Mouse (Mus musculus): ENCODE results near the gene Trim46.

Trim46 gene

GRCm38 (mm10) chr3:89271760-89272159, 25.7 kb upstream of the Trim46 start:
- in situ Hi-C loops (cut with MboI, MseI) = no loop called here

DNA sequence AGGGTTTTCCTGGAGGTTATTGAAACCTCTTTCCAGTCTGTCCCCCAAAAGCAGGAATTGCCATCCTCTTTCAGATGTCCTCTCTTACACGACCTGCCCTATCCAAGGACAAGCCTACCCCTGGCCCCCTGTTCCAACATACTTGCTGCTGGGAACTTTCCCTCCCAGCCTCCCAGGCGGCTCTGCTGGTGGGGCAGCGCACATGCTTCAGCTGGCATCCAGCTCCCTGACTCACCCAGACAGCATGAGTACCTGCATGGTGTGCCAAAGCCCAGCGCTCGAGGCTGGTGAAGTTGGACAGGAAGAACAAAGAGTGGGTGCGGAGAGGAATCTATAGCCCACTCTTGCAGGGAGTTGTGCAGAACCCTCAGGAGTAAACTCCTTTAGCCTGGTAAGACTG, 24.8 kb upstream of the Trim46 start:
- in situ Hi-C loops (cut with MboI, MseI) = no loop called here

DNA sequence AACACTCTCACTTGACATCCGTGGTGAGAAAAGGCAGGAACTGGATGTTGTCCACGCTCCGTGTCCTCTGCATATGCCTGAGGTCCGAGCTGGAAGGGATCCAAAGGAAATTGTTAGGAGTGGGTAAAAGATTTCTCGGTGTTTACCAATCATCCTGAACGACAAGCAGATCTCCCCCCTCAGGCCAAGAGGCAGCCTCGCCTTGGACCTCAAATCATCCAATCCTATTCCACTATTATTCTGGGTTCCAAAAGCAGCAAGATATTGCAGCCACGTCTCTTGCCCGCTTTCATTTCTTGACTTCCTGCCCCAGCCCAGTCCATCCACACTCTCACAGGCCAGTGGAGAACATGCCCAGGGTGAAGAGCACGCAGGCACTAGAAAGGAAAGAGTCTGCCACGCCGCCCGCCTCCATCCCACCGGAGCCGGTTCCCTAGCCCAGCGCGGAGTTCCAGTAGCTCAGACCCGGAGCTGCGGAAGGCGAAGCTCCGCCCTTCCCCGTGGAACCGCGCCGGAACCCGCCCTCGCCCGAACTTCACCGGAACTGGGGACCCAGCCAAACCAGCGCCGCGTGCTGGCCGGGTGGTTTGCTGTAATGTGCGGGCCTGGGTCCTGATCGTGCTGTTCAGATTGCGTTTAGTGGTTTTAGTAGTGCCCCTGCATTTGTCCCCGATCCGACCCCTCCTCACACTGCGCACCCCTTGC, 24.1 kb upstream of the Trim46 start, which contains the start of gene Slc50a1:
TSS of gene Slc50a1 (minus strand) at position 520 of the 705 bp plus-strand sequence.
- in situ Hi-C loops (cut with MboI, MseI) = no loop called here

DNA sequence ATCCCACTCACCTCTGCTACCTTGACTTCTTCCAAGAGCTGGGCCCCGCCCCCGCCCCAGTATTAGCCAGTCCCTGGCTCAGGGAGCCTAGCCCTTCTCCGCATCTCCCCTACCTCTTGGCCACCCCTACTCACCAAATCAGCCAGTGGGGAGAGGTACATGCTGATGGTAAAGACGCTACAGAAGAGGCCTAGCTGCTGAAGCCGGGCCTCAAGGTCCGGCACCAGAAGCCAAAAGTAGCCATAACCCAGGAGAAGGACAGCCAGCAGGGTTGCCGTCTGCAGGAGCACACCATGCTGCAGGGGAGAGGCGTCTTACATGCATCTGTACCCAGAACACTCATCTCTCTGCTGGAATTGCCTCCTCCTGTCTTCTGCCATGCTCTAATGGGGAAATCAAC, 22.8 kb upstream of the Trim46 start:
- in situ Hi-C loops (cut with MboI, MseI) = no loop called here

GRCm38 (mm10) chr3:89266439-89266893, 20.4 kb upstream of the Trim46 start:
- in situ Hi-C loops (cut with MboI, MseI) = no loop called here

DNA sequence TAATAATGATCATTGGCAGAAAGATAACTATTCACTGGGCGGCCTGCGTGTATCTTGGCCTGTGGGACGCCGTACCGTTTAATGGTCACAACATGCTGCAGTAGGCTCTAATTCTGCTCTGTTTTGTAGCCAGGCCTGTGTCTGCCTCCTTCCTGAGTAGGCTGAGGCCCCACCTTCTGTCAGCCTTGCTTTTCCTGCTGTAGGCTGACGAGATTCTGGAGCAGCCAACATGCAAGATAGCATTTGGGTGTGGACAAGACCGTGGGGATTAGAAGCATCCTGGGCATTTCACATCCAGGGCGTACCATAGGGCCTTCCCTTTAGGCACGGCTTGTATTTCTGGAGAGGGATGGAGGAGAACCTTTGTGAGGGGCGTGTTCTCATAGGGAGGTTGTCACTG, 16.3 kb upstream of the Trim46 start:
- in situ Hi-C loops (cut with MboI, MseI) = no loop called here

- in situ Hi-C loops (cut with MboI, MseI) = no loop called here
Measured at GRCm38 (mm10) chr3:89260211-89260610, 14.1 kb upstream of the Trim46 start.

DNA sequence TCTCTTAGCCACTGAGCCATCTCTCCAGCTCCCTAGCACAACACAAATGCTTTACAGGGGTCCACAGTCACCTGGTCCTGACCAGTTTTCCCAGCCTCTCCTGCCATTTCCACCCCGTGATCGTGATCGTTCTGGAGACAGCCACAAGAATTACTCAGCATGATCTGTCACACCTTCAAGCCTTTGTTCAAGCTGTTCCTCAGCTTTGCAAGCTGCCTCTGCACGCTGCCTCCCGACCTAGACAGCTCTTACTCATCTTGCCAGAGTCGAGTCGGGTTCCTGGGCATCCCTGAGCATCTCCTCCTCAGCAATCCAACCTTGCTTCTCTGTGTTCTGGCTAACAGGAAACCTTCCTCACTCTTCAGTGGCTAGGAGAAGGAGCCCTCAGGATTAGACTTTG, 13.0 kb upstream of the Trim46 start, which contains the start of gene Dpm3:
TSS of gene Dpm3 (plus strand) at position 283 of the 400 bp plus-strand sequence.
- in situ Hi-C loops (cut with MboI, MseI) = no loop called here

DNA sequence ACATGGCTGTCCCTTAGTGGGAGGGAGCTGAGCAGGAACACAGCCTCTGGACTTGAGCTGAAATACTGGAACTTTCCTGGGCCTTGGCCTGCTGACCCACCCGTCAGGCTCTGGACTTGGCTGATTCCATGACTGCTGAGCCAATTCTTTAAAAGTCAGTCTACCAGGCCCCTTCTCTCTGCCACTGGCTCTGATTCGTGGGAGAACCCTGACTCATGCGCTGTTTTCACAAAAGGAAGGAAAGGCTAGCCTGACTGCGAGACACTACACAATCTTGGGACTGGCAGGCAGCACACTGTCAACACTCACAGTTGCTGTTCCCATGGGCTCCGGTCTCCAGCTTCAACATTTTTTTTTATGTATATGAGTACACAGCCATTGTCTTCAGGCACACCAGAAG, 10.1 kb upstream of the Trim46 start:
- in situ Hi-C loops (cut with MboI, MseI) = no loop called here

DNA sequence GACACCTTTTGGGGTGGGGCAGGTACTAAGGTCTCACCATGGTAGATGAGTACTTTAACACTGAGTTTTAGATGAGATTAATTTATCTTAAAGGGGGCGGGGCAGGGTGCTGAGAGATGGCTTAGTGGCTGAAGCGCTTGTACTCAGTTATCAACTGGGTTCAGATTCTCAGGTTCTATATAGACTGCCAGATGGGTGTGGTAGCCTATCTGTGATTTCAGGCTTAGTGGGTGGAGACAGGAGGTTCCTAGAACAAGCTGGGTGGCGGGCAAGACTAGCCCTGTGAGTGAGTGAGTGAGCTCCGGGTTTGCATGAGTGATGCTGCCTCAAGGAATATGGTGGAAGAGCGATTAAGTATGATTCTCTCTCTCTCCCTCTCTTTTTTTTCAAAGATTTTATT, 8.9 kb upstream of the Trim46 start:
- in situ Hi-C loops (cut with MboI, MseI) = no loop called here

DNA sequence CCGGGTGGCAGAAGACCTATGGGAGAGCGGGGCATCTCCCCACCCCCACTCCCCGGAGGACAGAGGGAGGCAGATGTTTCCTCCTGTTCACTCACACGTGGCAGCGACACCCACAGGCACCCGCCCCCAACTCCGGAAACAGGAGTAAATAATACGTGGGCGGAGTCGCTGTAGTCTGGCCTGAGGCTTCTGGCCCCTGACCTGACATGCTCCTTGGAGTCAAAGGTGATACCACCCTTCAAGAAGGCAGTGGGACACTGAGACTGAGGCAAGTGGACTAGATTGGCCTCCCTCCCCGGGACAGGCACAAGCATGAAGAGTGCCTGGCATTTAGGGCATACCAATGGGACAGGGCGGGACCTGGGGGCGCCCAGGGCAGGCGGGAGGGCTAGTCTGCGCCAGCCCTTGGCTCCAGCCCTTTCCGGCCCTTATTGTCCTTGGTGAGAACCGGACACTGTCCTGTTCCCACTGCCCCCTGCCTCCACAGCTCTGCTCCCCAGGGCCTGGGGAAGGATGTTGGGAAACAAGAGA, 5.3 kb upstream of the Trim46 start:
- in situ Hi-C loops (cut with MboI, MseI) = no loop called here

- in situ Hi-C loops (cut with MboI, MseI) = no loop called here
Measured at GRCm38 (mm10) chr3:89250435-89251040, 4.4 kb upstream of the Trim46 start.

DNA sequence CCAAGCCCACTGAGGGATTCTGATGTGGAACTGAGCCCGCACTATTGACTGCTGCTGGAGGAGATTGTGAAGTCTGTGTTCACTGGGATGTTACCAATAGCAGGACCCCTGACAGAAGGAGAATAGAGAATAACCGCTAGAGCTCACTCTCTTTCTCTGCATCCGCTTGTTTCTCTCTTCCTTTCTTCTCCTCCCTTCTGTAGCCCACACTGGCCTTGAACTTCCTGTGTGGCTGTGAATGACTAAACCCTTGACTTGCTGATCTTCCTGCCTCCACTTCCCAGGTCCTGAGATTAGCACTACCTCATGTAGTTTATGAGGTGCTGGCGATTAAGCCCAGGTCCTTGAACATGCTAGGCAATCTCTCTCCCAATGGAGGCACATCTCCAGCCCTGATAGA, 1.4 kb upstream of the Trim46 start:
- in situ Hi-C loops (cut with MboI, MseI) = loop anchor here (5.0 to 10.0 kb wide), 4 partner anchors 35 to 1357 kb away; partner anchors contain the start of genes Efna1 (in 2 of the 2), Gm42674 (in 1 of the 2), S100a4 (in 1 of the 2) and S100a5 (in 1 of the 2)

DNA sequence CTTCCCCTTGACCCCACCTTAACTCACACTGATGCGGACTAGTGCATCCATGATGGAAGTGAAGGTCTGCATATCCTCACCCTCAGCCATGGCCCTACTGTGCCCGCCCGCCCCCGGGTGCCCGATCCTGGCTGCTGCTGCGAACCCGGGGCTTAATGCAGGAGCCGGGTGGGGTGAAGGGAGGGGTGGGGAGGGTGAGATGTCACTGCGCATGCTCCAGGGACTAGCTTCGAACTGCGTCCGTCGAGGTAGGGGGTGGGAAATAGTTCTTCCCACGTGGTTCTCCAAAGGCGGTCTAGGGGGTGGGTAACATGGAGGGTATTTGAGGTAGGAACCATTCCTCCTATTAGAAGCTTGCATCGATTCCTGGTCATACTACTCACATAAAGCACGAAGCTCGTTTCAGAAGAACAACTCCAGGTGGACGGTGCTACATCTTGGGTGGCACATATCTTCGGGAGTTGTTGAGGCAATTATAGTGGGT, 379 bp downstream of the Trim46 start, which contains the start of gene Krtcap2:
TSS of gene Krtcap2 (plus strand) at position 279 of the 484 bp plus-strand sequence.
- in situ Hi-C loops (cut with MboI, MseI) = loop anchor here (5.0 to 10.0 kb wide), 4 partner anchors 37 to 1359 kb away; partner anchors contain the start of genes Efna1 (in 2 of the 2), Gm42674 (in 1 of the 2), S100a4 (in 1 of the 2) and S100a5 (in 1 of the 2)

DNA sequence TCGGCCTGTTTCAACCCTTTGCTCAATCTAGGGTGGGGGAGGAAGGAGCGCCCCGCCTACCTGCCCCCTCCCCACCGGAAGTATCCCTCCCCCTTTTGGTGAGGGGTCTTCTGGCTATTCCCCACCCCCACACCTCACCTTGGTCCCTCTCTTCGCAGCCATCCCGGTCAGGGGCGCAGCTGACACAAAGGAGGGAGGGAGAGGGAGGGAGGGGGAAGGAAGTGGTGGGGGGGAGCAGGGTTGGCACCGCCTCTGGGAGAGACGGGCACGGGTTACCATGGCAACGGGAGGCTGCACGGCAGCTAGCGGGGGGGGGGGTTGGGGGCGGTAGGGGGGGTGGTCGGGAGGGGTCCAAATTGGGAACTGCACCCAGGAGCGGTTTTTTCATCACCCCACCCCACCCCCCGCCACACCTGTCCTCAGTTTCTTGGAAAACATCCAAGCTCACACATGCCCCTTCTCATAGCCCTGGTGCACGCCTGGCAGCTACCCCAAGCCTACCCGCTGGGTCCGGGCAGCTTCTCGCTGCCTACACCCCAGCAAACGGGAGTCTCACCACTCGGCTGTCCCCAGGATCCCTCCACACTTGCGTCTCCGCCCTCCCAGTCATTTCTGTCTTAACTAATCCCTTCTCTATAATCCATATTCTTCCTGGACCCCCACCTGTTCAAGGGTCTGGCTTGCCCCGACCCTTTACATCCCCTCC, 974 bp downstream of the Trim46 start:
- in situ Hi-C loops (cut with MboI, MseI) = loop anchor here (5.0 to 10.0 kb wide), 4 partner anchors 37 to 1360 kb away; partner anchors contain the start of genes Efna1 (in 2 of the 2), Gm42674 (in 1 of the 2), S100a4 (in 1 of the 2) and S100a5 (in 1 of the 2)

- in situ Hi-C loops (cut with MboI, MseI) = loop anchor here in 1 of 2 experiments (10.0 kb wide), 1 partner anchor 1360 kb away; the partner anchor contains the start of genes Gm42674, S100a4 and S100a5
Measured at GRCm38 (mm10) chr3:89244158-89244981, 1.7 kb downstream of the Trim46 start.

- in situ Hi-C loops (cut with MboI, MseI) = loop anchor here in 1 of 2 experiments (10.0 kb wide), 1 partner anchor 1361 kb away; the partner anchor contains the start of genes Gm42674, S100a4 and S100a5
Measured at GRCm38 (mm10) chr3:89243609-89244008, 2.5 kb downstream of the Trim46 start.

DNA sequence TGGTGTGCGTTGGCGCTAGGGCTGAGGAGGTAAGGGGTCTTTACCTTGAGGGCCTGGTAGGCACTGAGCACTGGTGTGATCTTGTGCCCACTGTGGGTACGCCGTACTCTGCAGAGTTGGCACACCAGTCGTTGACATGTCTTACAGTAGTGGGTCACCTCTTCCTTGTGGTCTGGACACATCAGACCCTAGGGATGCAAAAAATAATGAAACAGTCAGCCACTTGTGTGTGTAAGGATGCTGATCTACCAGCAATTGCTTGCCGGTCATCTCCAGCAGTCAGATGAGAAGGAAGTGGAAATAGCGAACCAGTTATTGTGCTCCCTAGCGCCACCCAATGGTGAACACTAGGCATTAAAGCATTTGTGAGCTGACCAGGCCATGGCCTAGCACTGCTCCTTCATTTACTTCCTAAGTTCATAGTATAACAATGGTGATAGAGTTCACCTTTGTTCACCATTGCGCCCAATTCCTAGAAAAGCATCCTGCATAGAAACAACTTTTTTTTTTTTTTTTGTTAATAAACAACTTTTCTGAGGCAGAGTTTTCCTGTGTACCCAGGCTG, 3.7 kb downstream of the Trim46 start:
- in situ Hi-C loops (cut with MboI, MseI) = loop anchor here in 1 of 2 experiments (10.0 kb wide), 1 partner anchor 1362 kb away; the partner anchor contains the start of genes Gm42674, S100a4 and S100a5

- in situ Hi-C loops (cut with MboI, MseI) = no loop called here
Measured at GRCm38 (mm10) chr3:89238494-89238893, 7.6 kb downstream of the Trim46 start.

- in situ Hi-C loops (cut with MboI, MseI) = no loop called here
Measured at GRCm38 (mm10) chr3:89237682-89238081, 8.4 kb downstream of the Trim46 start.

All from T-helper 17 cell (primary cell).